Mouse (Mus musculus): ENCODE measurements around the gene Cnr2. TPM values are rescaled to one million over a fixed set of nuclear protein-coding genes. Genes with fewer than 3 reads are reported as not detected.

Gene Cnr2
- polyA plus RNA-seq, 1 experiment from 2014 or later = 0.71 TPM

- WGBS = 13% methylated on average over 4 of the region's 4 CpGs
- no peak overlapping the region for H3K27ac ChIP-seq (ENCODE audit: low read depth)
- H3K36me3 ChIP-seq (ENCODE audit: insufficient read depth) = no peaks in the 10 kb centered on the region
- no peak overlapping the region for H3K9ac ChIP-seq
- H3K4me3 ChIP-seq (ENCODE audit: low read depth, low read length) = no peak overlapping the region
- no peak overlapping the region for H3K4me2 ChIP-seq
- no peaks in the 10 kb centered on the region for H3K4me1 ChIP-seq (ENCODE audit: insufficient read depth)
- ATAC-seq (ENCODE audit: insufficient read depth) (no peak), DNase-seq (peak; percentile 23)
- peak; percentile 17; the same call in 1 of the 2 replicates for TF ChIP-seq CTCF (IDR thresholded peaks at IDR 0.05; ENCODE audit: low read depth)
- H3K9me3 ChIP-seq (ENCODE audit: low read depth, low read length) = no peaks in the 10 kb centered on the region
- no peaks in the 10 kb centered on the region for H3K27me3 ChIP-seq (ENCODE audit: insufficient read depth, low read length)
These were observed 2.3 kb upstream of the Cnr2 start for GRCm38 (mm10) chr4:135892884-135893283.

GRCm38 (mm10) chr4:135896157-135896556 lies 963 bp downstream of the Cnr2 start:
- Histone ChIP-seq H3K4me1 (ENCODE audit: insufficient read depth) (no peaks in the 10 kb centered on the region), H3K9ac (no peak overlapping the region), H3K4me3 (ENCODE audit: low read depth, low read length) (no peak overlapping the region), H3K27me3 (ENCODE audit: insufficient read depth, low read length) (no peaks in the 10 kb centered on the region), H3K4me2 (no peak overlapping the region), H3K36me3 (ENCODE audit: insufficient read depth) (no peaks in the 10 kb centered on the region), H3K27ac (ENCODE audit: low read depth) (no peak overlapping the region), H3K9me3 (ENCODE audit: low read depth, low read length) (no peaks in the 10 kb centered on the region)
- no peak for ATAC-seq (ENCODE audit: insufficient read depth)
- no peak for TF ChIP-seq CTCF (IDR thresholded peaks at IDR 0.05; ENCODE audit: low read depth)
- WGBS = 69% methylated on average over 6 of the region's 6 CpGs
- no peak for DNase-seq

GRCm38 (mm10) chr4:135898380-135899049 lies 3.3 kb downstream of the Cnr2 start:
- Histone ChIP-seq H3K9ac (no peak overlapping the region), H3K4me1 (ENCODE audit: insufficient read depth) (no peaks in the 10 kb centered on the region), H3K4me2 (no peak overlapping the region), H3K36me3 (ENCODE audit: insufficient read depth) (no peaks in the 10 kb centered on the region), H3K9me3 (ENCODE audit: low read depth, low read length) (no peaks in the 10 kb centered on the region), H3K27ac (ENCODE audit: low read depth) (no peak overlapping the region), H3K27me3 (ENCODE audit: insufficient read depth, low read length) (no peaks in the 10 kb centered on the region), H3K4me3 (ENCODE audit: low read depth, low read length) (no peak overlapping the region)
- TF ChIP-seq CTCF (IDR thresholded peaks at IDR 0.05; ENCODE audit: low read depth) = no peak
- WGBS = 45% methylated on average over 8 of the region's 9 CpGs
- DNase-seq = peak; percentile 41
- no peak for ATAC-seq (ENCODE audit: insufficient read depth)

- ATAC-seq (ENCODE audit: insufficient read depth) (no peak), DNase-seq (no peak)
- Histone ChIP-seq H3K27ac (ENCODE audit: low read depth) (no peak overlapping the region), H3K4me1 (ENCODE audit: insufficient read depth) (no peaks in the 10 kb centered on the region), H3K9ac (no peak overlapping the region), H3K4me3 (ENCODE audit: low read depth, low read length) (no peak overlapping the region), H3K4me2 (no peak overlapping the region), H3K27me3 (ENCODE audit: insufficient read depth, low read length) (no peaks in the 10 kb centered on the region), H3K36me3 (ENCODE audit: insufficient read depth) (no peaks in the 10 kb centered on the region), H3K9me3 (ENCODE audit: low read depth, low read length) (no peaks in the 10 kb centered on the region)
- 76% methylated on average over 7 of the region's 7 CpGs for WGBS
- no peak for TF ChIP-seq CTCF (IDR thresholded peaks at IDR 0.05; ENCODE audit: low read depth)
These were observed 3.9 kb downstream of the Cnr2 start for GRCm38 (mm10) chr4:135899050-135899448.

GRCm38 (mm10) chr4:135900008-135900407 lies 4.8 kb downstream of the Cnr2 start:
- DNase-seq = no peak
- WGBS = 77% methylated on average over 5 of the region's 5 CpGs
- no peak for ATAC-seq (ENCODE audit: insufficient read depth)
- Histone ChIP-seq H3K9ac (no peak overlapping the region), H3K4me3 (ENCODE audit: low read depth, low read length) (no peak overlapping the region), H3K27ac (ENCODE audit: low read depth) (no peak overlapping the region), H3K4me2 (no peak overlapping the region), H3K9me3 (ENCODE audit: low read depth, low read length) (no peaks in the 10 kb centered on the region), H3K27me3 (ENCODE audit: insufficient read depth, low read length) (no peaks in the 10 kb centered on the region), H3K36me3 (ENCODE audit: insufficient read depth) (no peaks in the 10 kb centered on the region), H3K4me1 (ENCODE audit: insufficient read depth) (no peaks in the 10 kb centered on the region)
- TF ChIP-seq CTCF (IDR thresholded peaks at IDR 0.05; ENCODE audit: low read depth) = no peak

- Histone ChIP-seq H3K4me2 (no peak overlapping the region), H3K36me3 (ENCODE audit: insufficient read depth) (no peaks in the 10 kb centered on the region), H3K4me3 (ENCODE audit: low read depth, low read length) (no peak overlapping the region), H3K27me3 (ENCODE audit: insufficient read depth, low read length) (no peaks in the 10 kb centered on the region), H3K9me3 (ENCODE audit: low read depth, low read length) (no peaks in the 10 kb centered on the region), H3K27ac (ENCODE audit: low read depth) (no peak overlapping the region), H3K4me1 (ENCODE audit: insufficient read depth) (no peaks in the 10 kb centered on the region), H3K9ac (no peak overlapping the region)
- ATAC-seq (ENCODE audit: insufficient read depth) (no peak), DNase-seq (no peak)
- TF ChIP-seq CTCF (IDR thresholded peaks at IDR 0.05; ENCODE audit: low read depth) = no peak
- 83% methylated on average over 4 of the region's 4 CpGs for WGBS
These were observed 7.5 kb downstream of the Cnr2 start for GRCm38 (mm10) chr4:135902606-135903242.

GRCm38 (mm10) chr4:135904810-135905209 lies 9.6 kb downstream of the Cnr2 start:
- 59% methylated on average over 1 of the region's 1 CpGs for WGBS
- no peaks in the 10 kb centered on the region for H3K36me3 ChIP-seq (ENCODE audit: insufficient read depth)
- no peak for TF ChIP-seq CTCF (IDR thresholded peaks at IDR 0.05; ENCODE audit: low read depth)
- no peak for DNase-seq
- H3K9me3 ChIP-seq (ENCODE audit: low read depth, low read length) = no peaks in the 10 kb centered on the region
- H3K9ac ChIP-seq = no peak overlapping the region
- no peak overlapping the region for H3K4me2 ChIP-seq
- ATAC-seq (ENCODE audit: insufficient read depth) = no peak
- H3K27ac ChIP-seq (ENCODE audit: low read depth) = no peak overlapping the region
- H3K4me1 ChIP-seq (ENCODE audit: insufficient read depth) = no peaks in the 10 kb centered on the region; the same call in 1 of the 2 replicates
- no peaks in the 10 kb centered on the region for H3K27me3 ChIP-seq (ENCODE audit: insufficient read depth, low read length)
- H3K4me3 ChIP-seq (ENCODE audit: low read depth, low read length) = no peak overlapping the region
